Mouse (Mus musculus): ENCODE measurements around the gene Mrpl21. TPM values are rescaled to one million over a fixed set of nuclear protein-coding genes. Genes with fewer than 3 reads are reported as not detected.

Mrpl21 gene
- polyA plus RNA-seq (2012; rRNA removed), result 22.6 and 25.6 TPM in 2 replicates

GRCm38 (mm10) chr19:3282572-3283467, at the start of gene Mrpl21, which contains the start of gene Ighmbp2:
TSS of gene Mrpl21 (plus strand) at chr19:3282901.
TSS of gene Ighmbp2 (minus strand) at chr19:3283017.
- Histone ChIP-seq H3K4me3 (ENCODE audit: extremely low read depth, insufficient read depth, insufficient read length) (peak within 1 kb of the TSS; percentile 83), H3K4me1 (ENCODE audit: control insufficient read depth, insufficient read depth, insufficient read length) (peaks cover 5% of the 10 kb centered on the region; the same call in 1 of the 2 replicates), H3K36me3 (ENCODE audit: control insufficient read depth, insufficient read depth, low read length) (peaks cover 3% of the 10 kb centered on the region; the same call in 1 of the 2 replicates), H3K27me3 (ENCODE audit: control insufficient read depth, insufficient read depth, low read length) (no peaks in the 10 kb centered on the region), H3K27ac (ENCODE audit: insufficient read depth, low read length) (peak within 1 kb of the TSS; percentile 56)
- WGBS, result 1% methylated on average over 49 of the region's 49 CpGs
- DNase-seq (ENCODE audit: low read depth in 1 of 2, low spot score in 2 of 2), result peak; percentile 66 to 72
- TF ChIP-seq POLR2A (IDR thresholded peaks at IDR 0.05; ENCODE audit: low read depth, low read length), result peak; percentile 45; the same call in 1 of the 2 replicates
- no peak for TF ChIP-seq CTCF (IDR thresholded peaks at IDR 0.05; ENCODE audit: extremely low read depth, insufficient read depth, insufficient read length, insufficient replicate concordance)

- 90% methylated on average over 8 of the region's 8 CpGs for WGBS
- H3K36me3 ChIP-seq (ENCODE audit: control insufficient read depth, insufficient read depth, low read length), result peaks cover 19% of the 10 kb centered on the region
- no peak overlapping the region for H3K4me3 ChIP-seq (ENCODE audit: extremely low read depth, insufficient read depth, insufficient read length)
- no peaks in the 10 kb centered on the region for H3K27me3 ChIP-seq (ENCODE audit: control insufficient read depth, insufficient read depth, low read length)
- no peak overlapping the region for H3K27ac ChIP-seq (ENCODE audit: insufficient read depth, low read length)
- DNase-seq (ENCODE audit: low read depth in 1 of 2, low spot score in 2 of 2), result no peak
- no peaks in the 10 kb centered on the region for H3K4me1 ChIP-seq (ENCODE audit: control insufficient read depth, insufficient read depth, insufficient read length)
- TF ChIP-seq POLR2A (IDR thresholded peaks at IDR 0.05; ENCODE audit: low read depth, low read length) (no peak), CTCF (IDR thresholded peaks at IDR 0.05; ENCODE audit: extremely low read depth, insufficient read depth, insufficient read length, insufficient replicate concordance) (no peak)
Observed at GRCm38 (mm10) chr19:3260016-3260415, 22.7 kb upstream of the Mrpl21 start.

- 85% methylated on average over 3 of the region's 3 CpGs for WGBS
- Histone ChIP-seq H3K4me3 (ENCODE audit: extremely low read depth, insufficient read depth, insufficient read length) (no peak overlapping the region), H3K4me1 (ENCODE audit: control insufficient read depth, insufficient read depth, insufficient read length) (no peaks in the 10 kb centered on the region), H3K27me3 (ENCODE audit: control insufficient read depth, insufficient read depth, low read length) (no peaks in the 10 kb centered on the region), H3K27ac (ENCODE audit: insufficient read depth, low read length) (no peak overlapping the region), H3K36me3 (ENCODE audit: control insufficient read depth, insufficient read depth, low read length) (peaks cover 24% of the 10 kb centered on the region)
- TF ChIP-seq CTCF (IDR thresholded peaks at IDR 0.05; ENCODE audit: extremely low read depth, insufficient read depth, insufficient read length, insufficient replicate concordance), result no peak
- no peak for TF ChIP-seq POLR2A (IDR thresholded peaks at IDR 0.05; ENCODE audit: low read depth, low read length)
- no peak for DNase-seq (ENCODE audit: low read depth in 1 of 2, low spot score in 2 of 2)
Observed at GRCm38 (mm10) chr19:3260591-3260990, 22.1 kb upstream of the Mrpl21 start.

- no peak for TF ChIP-seq POLR2A (IDR thresholded peaks at IDR 0.05; ENCODE audit: low read depth, low read length)
- TF ChIP-seq CTCF (IDR thresholded peaks at IDR 0.05; ENCODE audit: extremely low read depth, insufficient read depth, insufficient read length, insufficient replicate concordance), result no peak
- no peak overlapping the region for H3K4me3 ChIP-seq (ENCODE audit: extremely low read depth, insufficient read depth, insufficient read length)
- no peaks in the 10 kb centered on the region for H3K27me3 ChIP-seq (ENCODE audit: control insufficient read depth, insufficient read depth, low read length)
- 91% methylated on average over 7 of the region's 7 CpGs for WGBS
- H3K4me1 ChIP-seq (ENCODE audit: control insufficient read depth, insufficient read depth, insufficient read length), result no peaks in the 10 kb centered on the region
- DNase-seq (ENCODE audit: low read depth in 1 of 2, low spot score in 2 of 2), result no peak
- H3K36me3 ChIP-seq (ENCODE audit: control insufficient read depth, insufficient read depth, low read length), result peaks cover 29% of the 10 kb centered on the region
- H3K27ac ChIP-seq (ENCODE audit: insufficient read depth, low read length), result no peak overlapping the region
Observed at GRCm38 (mm10) chr19:3261336-3261735, 21.4 kb upstream of the Mrpl21 start.

GRCm38 (mm10) chr19:3261764-3262525, 20.8 kb upstream of the Mrpl21 start:
- DNase-seq (ENCODE audit: low read depth in 1 of 2, low spot score in 2 of 2), result no peak
- Histone ChIP-seq H3K27ac (ENCODE audit: insufficient read depth, low read length) (no peak overlapping the region), H3K4me3 (ENCODE audit: extremely low read depth, insufficient read depth, insufficient read length) (no peak overlapping the region), H3K27me3 (ENCODE audit: control insufficient read depth, insufficient read depth, low read length) (no peaks in the 10 kb centered on the region), H3K4me1 (ENCODE audit: control insufficient read depth, insufficient read depth, insufficient read length) (no peaks in the 10 kb centered on the region), H3K36me3 (ENCODE audit: control insufficient read depth, insufficient read depth, low read length) (peaks cover 30% of the 10 kb centered on the region)
- no peak for TF ChIP-seq CTCF (IDR thresholded peaks at IDR 0.05; ENCODE audit: extremely low read depth, insufficient read depth, insufficient read length, insufficient replicate concordance)
- no peak for TF ChIP-seq POLR2A (IDR thresholded peaks at IDR 0.05; ENCODE audit: low read depth, low read length)
- WGBS, result 92% methylated on average over 12 of the region's 12 CpGs

- Histone ChIP-seq H3K4me1 (ENCODE audit: control insufficient read depth, insufficient read depth, insufficient read length) (no peaks in the 10 kb centered on the region), H3K27ac (ENCODE audit: insufficient read depth, low read length) (no peak overlapping the region), H3K4me3 (ENCODE audit: extremely low read depth, insufficient read depth, insufficient read length) (no peak overlapping the region), H3K36me3 (ENCODE audit: control insufficient read depth, insufficient read depth, low read length) (peaks cover 47% of the 10 kb centered on the region), H3K27me3 (ENCODE audit: control insufficient read depth, insufficient read depth, low read length) (no peaks in the 10 kb centered on the region)
- no peak for DNase-seq (ENCODE audit: low read depth in 1 of 2, low spot score in 2 of 2)
- no peak for TF ChIP-seq CTCF (IDR thresholded peaks at IDR 0.05; ENCODE audit: extremely low read depth, insufficient read depth, insufficient read length, insufficient replicate concordance)
- TF ChIP-seq POLR2A (IDR thresholded peaks at IDR 0.05; ENCODE audit: low read depth, low read length), result no peak
- 95% methylated on average over 6 of the region's 6 CpGs for WGBS
Observed at GRCm38 (mm10) chr19:3264348-3264747, 18.4 kb upstream of the Mrpl21 start.

Measured in spleen, adult 2 months (tissue).